Mouse (Mus musculus): Measurements from ENCODE around the gene Shb. TPM values are rescaled to one million over a fixed set of nuclear protein-coding genes. Genes with fewer than 3 reads are reported as not detected.

Gene Shb
- total RNA-seq, 2 experiments from 2014 or later = 29.7 to 46.1 TPM

- DNase-seq = no peak
- intact Hi-C loops (cut with DNase I) = loop anchor here (2.0 kb wide), 1 partner anchor 20 kb away; no protein-coding TSS in a partner anchor
These were observed 23.8 kb downstream of the Shb start for GRCm38 (mm10) chr4:45508469-45508868.

GRCm38 (mm10) chr4:45507476-45507875 lies 24.8 kb downstream of the Shb start:
- intact Hi-C loops (cut with DNase I) = no loop called here
- DNase-seq = no peak

GRCm38 (mm10) chr4:45507039-45507438 lies 25.2 kb downstream of the Shb start:
- no peak for DNase-seq
- intact Hi-C loops (cut with DNase I) = no loop called here

GRCm38 (mm10) chr4:45506613-45507012 lies 25.7 kb downstream of the Shb start:
- intact Hi-C loops (cut with DNase I) = no loop called here
- DNase-seq = no peak

DNA sequence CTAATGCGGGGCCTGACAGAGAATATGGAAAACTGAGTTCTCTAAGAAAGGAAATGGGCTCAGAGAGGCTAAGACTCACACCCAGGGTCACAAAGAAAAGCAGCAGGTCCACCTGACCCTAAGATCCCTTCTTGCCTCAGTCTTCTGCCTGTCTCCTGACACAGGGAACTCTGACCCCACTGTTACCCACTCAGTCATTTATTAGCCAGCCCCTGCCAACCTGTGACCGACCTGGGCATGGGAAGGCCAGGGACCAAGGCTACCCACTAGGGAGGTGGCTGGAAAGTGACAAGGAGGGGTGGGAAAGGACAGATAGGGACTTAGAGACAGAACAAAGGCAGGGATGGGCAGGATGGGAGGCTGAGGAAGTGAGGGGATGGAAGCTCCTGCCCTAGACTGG lies 26.6 kb downstream of the Shb start:
- DNase-seq = no peak
- intact Hi-C loops (cut with DNase I) = no loop called here

GRCm38 (mm10) chr4:45505191-45505590 lies 27.1 kb downstream of the Shb start:
- no peak for DNase-seq
- intact Hi-C loops (cut with DNase I) = no loop called here

GRCm38 (mm10) chr4:45503816-45504215 lies 28.5 kb downstream of the Shb start:
- DNase-seq = peak in 1 of 2 experiments; percentile 48
- intact Hi-C loops (cut with DNase I) = no loop called here

DNA sequence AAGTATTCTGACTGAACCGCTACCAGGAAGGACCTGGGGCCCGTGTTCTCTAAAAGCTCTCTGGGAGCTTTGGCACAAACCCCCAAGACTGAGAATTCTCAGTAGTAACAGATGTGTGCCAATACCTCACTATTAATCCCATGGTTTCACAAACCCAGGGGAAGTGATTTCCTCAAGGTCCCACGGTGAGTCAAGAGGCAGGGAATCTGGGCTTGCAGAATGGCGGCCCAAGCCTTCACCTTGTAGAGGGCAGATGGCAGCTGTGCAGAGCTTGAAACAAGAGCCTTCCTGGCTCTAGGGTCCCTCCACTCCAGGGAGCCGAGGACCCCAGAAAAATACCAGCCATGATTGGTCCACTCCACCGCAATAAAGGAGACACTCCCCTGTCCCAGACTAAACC lies 28.9 kb downstream of the Shb start:
- intact Hi-C loops (cut with DNase I) = no loop called here
- no peak for DNase-seq

DNA sequence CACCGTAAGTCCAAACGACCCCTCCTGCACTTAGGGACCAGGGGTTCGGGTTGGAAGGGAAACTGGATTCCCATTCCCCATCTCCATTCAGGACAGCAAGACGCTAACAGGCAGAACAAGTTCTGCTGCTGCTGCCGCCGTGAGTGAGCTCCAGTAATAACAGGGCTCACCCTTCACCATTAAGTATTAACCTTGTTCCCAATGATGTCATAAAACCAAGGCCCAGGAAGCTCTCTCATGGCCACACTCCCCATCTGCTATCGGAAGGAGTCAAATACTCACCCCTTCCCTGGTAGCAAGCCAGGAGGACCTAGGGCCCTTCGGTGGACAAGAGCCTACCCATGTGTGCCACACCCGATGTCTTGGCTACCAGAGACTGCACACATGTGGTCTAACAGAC lies 30.3 kb downstream of the Shb start:
- no peak for DNase-seq
- intact Hi-C loops (cut with DNase I) = no loop called here

DNA sequence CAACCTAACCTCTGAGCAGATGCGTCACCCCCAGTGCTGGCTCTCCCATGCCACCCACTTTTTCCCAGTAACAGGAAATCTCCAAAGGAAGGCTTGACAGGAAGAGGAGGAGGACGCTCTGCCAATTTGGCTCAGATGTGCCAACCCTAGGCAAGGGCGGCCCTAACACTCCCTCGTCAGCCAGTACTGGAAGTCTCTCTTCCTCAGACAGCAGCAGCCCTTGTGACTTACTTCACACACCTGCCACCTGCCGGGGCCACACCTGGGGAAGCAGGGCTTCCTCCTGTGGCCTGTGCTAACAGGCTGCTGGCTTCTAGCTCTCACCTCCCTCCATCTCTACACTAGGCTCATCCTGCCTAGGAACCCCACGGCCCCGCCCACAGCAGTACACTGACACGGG lies 31.9 kb downstream of the Shb start:
- no peak for DNase-seq
- intact Hi-C loops (cut with DNase I) = no loop called here

DNA sequence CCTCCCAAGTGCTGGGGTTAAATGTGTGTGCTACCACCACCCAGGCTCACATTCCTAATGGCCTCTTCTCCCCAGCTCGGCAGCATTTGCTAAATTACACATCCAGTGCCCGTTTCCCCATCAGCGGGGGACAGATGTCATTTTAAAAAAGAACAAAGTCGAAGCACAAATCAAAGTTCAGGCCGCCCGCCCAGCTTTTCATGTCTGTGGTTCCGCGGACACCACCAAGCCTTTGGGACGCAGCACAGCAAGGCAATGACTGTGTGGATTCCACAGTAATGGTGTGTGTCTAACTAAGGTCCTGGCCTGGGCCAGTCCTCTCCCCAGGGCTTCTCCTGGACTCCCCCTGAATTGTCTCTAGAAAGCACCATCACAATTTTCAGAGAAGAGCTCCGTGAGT lies 32.7 kb downstream of the Shb start:
- intact Hi-C loops (cut with DNase I) = no loop called here
- DNase-seq = no peak

DNA sequence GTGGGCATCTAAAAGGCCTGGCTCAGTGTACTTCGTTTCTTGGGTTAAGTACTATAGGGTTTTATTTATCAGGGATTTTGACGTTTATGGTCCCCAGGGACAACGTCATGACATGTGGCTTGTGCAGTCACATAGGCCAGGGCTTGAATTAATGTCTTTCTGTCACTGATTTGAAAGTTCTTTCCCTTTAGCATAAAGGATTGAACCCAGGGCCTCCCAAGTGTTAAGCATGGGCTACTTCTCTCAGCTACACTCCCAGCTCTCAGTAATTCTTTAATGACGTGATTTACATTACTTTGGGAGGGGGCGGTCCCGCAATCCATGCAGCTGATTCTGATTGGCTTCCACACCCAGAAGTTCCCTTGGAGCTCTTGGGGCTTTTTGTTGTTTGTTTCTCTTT lies 33.2 kb downstream of the Shb start:
- no peak for DNase-seq
- intact Hi-C loops (cut with DNase I) = no loop called here

- DNase-seq = no peak
- intact Hi-C loops (cut with DNase I) = no loop called here
These were observed 33.9 kb downstream of the Shb start for GRCm38 (mm10) chr4:45498345-45498744.

DNA sequence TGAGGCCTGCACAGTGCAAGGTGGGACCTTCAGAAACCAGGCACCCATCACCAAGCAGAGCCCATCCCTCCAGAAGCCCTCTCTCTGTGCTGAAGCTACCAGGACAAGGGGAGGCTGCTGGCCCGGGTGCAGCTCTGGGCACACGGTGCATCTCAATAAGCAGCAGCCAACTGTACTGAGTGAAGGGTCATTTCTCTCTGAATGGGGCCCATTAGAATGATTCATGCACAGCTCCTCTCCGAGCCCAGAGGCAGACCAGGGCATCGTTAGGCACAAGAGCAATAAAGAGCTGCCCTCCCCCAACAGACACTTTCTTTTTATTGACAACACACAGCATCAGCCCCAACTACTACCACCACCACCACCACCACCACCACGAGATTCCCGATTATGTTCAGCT lies 35.0 kb downstream of the Shb start:
- DNase-seq = no peak
- intact Hi-C loops (cut with DNase I) = no loop called here

GRCm38 (mm10) chr4:45495531-45496201 lies 36.6 kb downstream of the Shb start:
- no peak for DNase-seq
- intact Hi-C loops (cut with DNase I) = no loop called here

- intact Hi-C loops (cut with DNase I) = loop anchor here (2.0 kb wide), 1 partner anchor 35 kb away; no protein-coding TSS in a partner anchor
- no peak for DNase-seq
These were observed 38.4 kb downstream of the Shb start for GRCm38 (mm10) chr4:45493786-45494400.

GRCm38 (mm10) chr4:45493118-45493517 lies 39.2 kb downstream of the Shb start:
- intact Hi-C loops (cut with DNase I) = loop anchor here (2.0 kb wide), 1 partner anchor 36 kb away; no protein-coding TSS in a partner anchor
- no peak for DNase-seq

DNA sequence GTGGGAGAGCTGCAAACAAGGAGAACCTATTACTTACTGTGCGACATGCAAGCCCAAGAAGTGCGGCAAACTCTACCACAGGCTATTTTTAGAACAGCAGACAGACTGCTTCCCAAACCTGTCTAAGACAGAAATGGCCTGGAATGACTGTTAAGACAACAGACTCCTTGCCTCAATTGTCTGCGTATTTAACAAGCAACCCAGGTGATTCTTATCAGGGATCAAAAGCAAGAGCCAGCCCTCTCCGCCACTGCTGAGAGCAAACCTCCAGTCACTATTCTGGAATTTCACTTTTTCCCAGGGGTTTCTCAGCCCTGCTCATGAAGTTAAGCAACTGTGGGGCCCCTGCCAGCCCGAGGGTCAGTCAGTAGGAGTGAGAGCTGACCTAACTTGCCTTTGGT lies 39.6 kb downstream of the Shb start:
- intact Hi-C loops (cut with DNase I) = loop anchor here (2.0 kb wide), 1 partner anchor 36 kb away; no protein-coding TSS in a partner anchor
- no peak for DNase-seq

DNA sequence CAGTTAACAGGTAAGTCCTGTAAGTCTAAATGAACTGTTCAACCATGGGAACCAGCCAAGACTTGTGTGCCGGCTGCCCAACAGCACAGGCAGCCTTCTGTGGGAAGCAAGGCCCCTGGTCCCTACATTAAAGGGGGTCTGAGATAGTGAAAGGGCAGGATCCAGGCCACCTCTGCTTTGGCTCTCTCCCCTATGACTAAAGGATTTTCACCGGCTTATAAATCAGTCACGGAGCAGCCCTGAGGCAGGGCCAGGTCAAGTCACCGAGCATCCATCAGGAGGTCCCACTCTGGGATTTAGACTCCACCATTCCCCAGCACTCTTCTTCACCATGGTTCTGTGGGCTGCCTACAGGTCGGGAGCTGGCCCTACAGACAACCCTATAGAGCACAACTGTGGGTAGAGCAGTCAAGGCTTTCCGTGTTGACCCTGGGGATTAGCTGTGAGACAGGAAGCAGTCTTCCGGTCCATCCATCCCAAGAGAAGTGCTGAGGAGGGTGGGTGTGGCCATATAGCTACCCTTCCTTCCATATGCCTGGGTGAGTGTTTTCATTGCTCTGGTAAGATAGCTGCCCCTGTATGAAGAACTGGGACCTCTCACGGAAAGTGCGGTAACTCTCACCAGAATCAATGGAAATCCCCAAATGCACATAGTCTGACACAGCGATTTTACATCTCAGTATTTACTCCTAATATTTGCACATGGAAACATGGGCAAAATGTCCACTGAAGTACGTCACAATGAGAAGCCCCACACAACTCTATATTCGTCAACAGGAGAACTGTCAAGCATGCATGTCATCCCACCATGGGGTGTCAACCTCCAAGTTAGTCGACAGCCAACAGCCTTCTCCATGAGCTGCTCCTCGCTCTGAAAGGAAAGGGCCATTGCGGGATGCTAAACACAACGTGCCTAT lies 40.3 kb downstream of the Shb start:
- intact Hi-C loops (cut with DNase I) = loop anchor here (2.0 kb wide), 1 partner anchor 37 kb away; no protein-coding TSS in a partner anchor

GRCm38 (mm10) chr4:45491119-45491679 lies 41.1 kb downstream of the Shb start:
- intact Hi-C loops (cut with DNase I) = no loop called here
- no peak for DNase-seq

More for the DNA sequence above, 40.3 kb downstream of the Shb start:
- no peak for DNase-seq
